Mouse (Mus musculus) lung, postnatal 0 days (tissue): ENCODE results near the gene Alkbh4. TPM values are rescaled to one million over a fixed set of nuclear protein-coding genes. Genes with fewer than 3 reads are reported as not detected.
"Not testable (repeated sequence)": the region's sequence is repeated elsewhere in the genome, so short reads cannot be mapped to it uniquely, and the experiment has no call there.

Experiments used
- ATAC-seq: fragments of 200-750 bp; cut with Nextera tagmentation; 2 replicates; pipeline ENCODE4 v1.8.0; 2017; ENCODE audit warnings: moderate library complexity
- DNase-seq: peaks from one replicate; pipeline ENCODE4 v3.0.0-alpha.2; 2016; ENCODE audit warnings: low spot score
- H3K27ac ChIP-seq: fragments of 300-500 bp; sonication (generic); 2 replicates; pipeline ENCODE4 v1.5.1; 2014; ENCODE audit warnings: antibody characterized with exemption, mild to moderate bottlenecking, low read length, mixed read lengths
- H3K27me3 ChIP-seq: fragments of 300-500 bp; sonication (generic); replicated peaks from 2 replicates; pipeline ENCODE4 v1.6.1; 2014; ENCODE audit warnings: low read length, mixed read lengths; ENCODE audit not compliant: insufficient read depth
- H3K36me3 ChIP-seq: fragments of 300-500 bp; sonication (generic); 2 replicates; pipeline ENCODE4 v1.6.1; 2014; ENCODE audit warnings: low read length, mixed read lengths; ENCODE audit not compliant: insufficient read depth
- H3K4me1 ChIP-seq: fragments of 300-500 bp; sonication (generic); 2 replicates; pipeline ENCODE4 v1.6.1; 2014; ENCODE audit warnings: antibody characterized with exemption, low read depth, low read length, mixed read lengths; ENCODE audit not compliant: insufficient read depth
- H3K4me2 ChIP-seq: fragments of 300-500 bp; sonication (generic); replicated peaks from 2 replicates; pipeline ENCODE4 v1.6.1; 2014; ENCODE audit warnings: low read depth, mild to moderate bottlenecking, low read length, moderate library complexity, mixed read lengths
- H3K4me3 ChIP-seq: fragments of 300-500 bp; sonication (generic); 2 replicates; pipeline ENCODE4 v1.5.1; 2014; ENCODE audit warnings: low read depth, low read length
- H3K9ac ChIP-seq: fragments of 300-500 bp; sonication (generic); replicated peaks from 2 replicates; pipeline ENCODE4 v1.6.1; 2014; ENCODE audit warnings: low read depth, mild to moderate bottlenecking
- H3K9me3 ChIP-seq: fragments of 300-500 bp; sonication (generic); 2 replicates; pipeline ENCODE4 v1.6.1; 2016; ENCODE audit warnings: low read length, mixed read lengths
- CTCF ChIP-seq: IDR thresholded peaks from 2 replicates; pipeline ENCODE4 v1.5.1; 2016; ENCODE audit warnings: antibody characterized with exemption, mild to moderate bottlenecking
- EP300 ChIP-seq: IDR thresholded peaks from 2 replicates; pipeline ENCODE4 v1.6.1; 2016; ENCODE audit warnings: antibody characterized with exemption, mild to moderate bottlenecking, control low read depth
- WGBS: fragments of 180-500 bp; shearing (Covaris S2); extraction: QIAGEN DNeasy Blood & Tissue Kit; methylation state at CpG from one replicate; pipeline ENCODE4 v1.1.7; 2014; 5-methylcytosine and 5-hydroxymethylcytosine counted together
- polyA plus RNA-seq: library from polyadenylated mRNA; unstranded; fragments of >200 nt; fragmentation: Nextera tagmentation; extraction: Ambion mirVana; gene quantifications from 2 replicates; pipeline ENCODE4 v1.2.1, GENCODE M21; 2015

Gene Alkbh4
- polyA plus RNA-seq, 1 experiment from 2014 or later = 13.9 TPM

GRCm38 (mm10) chr5:136152365-136152764 lies 16.4 kb downstream of the Alkbh4 start:
- WGBS = 77% methylated on average over 8 of the region's 8 CpGs

GRCm38 (mm10) chr5:136155399-136155798 lies 19.5 kb downstream of the Alkbh4 start:
- DNase-seq (no peak), ATAC-seq (no peak)

More at GRCm38 (mm10) chr5:136152365-136152764, 16.4 kb downstream of the Alkbh4 start:
- H3K4me1 ChIP-seq = no peaks in the 10 kb centered on the region
- no peak overlapping the region for H3K4me2 ChIP-seq
- no peak for ATAC-seq
- no peaks in the 10 kb centered on the region for H3K27me3 ChIP-seq
- no peak overlapping the region for H3K9ac ChIP-seq
- no peaks in the 10 kb centered on the region for H3K9me3 ChIP-seq
- H3K4me3 ChIP-seq = no peak overlapping the region
- TF ChIP-seq EP300 (no peak), CTCF (no peak)
- no peak for DNase-seq
- H3K27ac ChIP-seq = no peak overlapping the region
- no peaks in the 10 kb centered on the region for H3K36me3 ChIP-seq

GRCm38 (mm10) chr5:136160084-136160483 lies 24.1 kb downstream of the Alkbh4 start:
- H3K4me1 ChIP-seq, H3K9ac ChIP-seq, H3K36me3 ChIP-seq, ATAC-seq, H3K27me3 ChIP-seq, DNase-seq, H3K4me2 ChIP-seq, H3K27ac ChIP-seq, H3K9me3 ChIP-seq, H3K4me3 ChIP-seq: not testable (repeated sequence)
- WGBS = 82% methylated on average over 10 of the region's 12 CpGs

More at GRCm38 (mm10) chr5:136155399-136155798, 19.5 kb downstream of the Alkbh4 start:
- Histone ChIP-seq H3K27me3 (no peaks in the 10 kb centered on the region), H3K27ac (no peak overlapping the region), H3K4me1 (no peaks in the 10 kb centered on the region), H3K4me3 (no peak overlapping the region), H3K9ac (no peak overlapping the region), H3K4me2 (no peak overlapping the region), H3K9me3 (no peaks in the 10 kb centered on the region), H3K36me3 (no peaks in the 10 kb centered on the region)
- TF ChIP-seq EP300 (no peak), CTCF (no peak)
- WGBS = 70% methylated on average over 5 of the region's 5 CpGs

- TF ChIP-seq CTCF = no peak
- no peak for TF ChIP-seq EP300
- Histone ChIP-seq H3K36me3 (no peaks in the 10 kb centered on the region), H3K9me3 (no peaks in the 10 kb centered on the region), H3K27ac (no peak overlapping the region), H3K4me1 (no peaks in the 10 kb centered on the region), H3K4me3 (no peak overlapping the region), H3K27me3 (no peaks in the 10 kb centered on the region), H3K4me2 (no peak overlapping the region), H3K9ac (no peak overlapping the region)
- WGBS = 82% methylated on average over 11 of the region's 11 CpGs
- DNase-seq (no peak), ATAC-seq (no peak)
These were observed 28.0 kb downstream of the Alkbh4 start for GRCm38 (mm10) chr5:136163807-136164474.

GRCm38 (mm10) chr5:136165246-136165645 lies 29.3 kb downstream of the Alkbh4 start:
- no peaks in the 10 kb centered on the region for H3K9me3 ChIP-seq
- no peak overlapping the region for H3K9ac ChIP-seq
- H3K4me3 ChIP-seq = no peak overlapping the region
- H3K36me3 ChIP-seq = no peaks in the 10 kb centered on the region
- 72% methylated on average over 8 of the region's 8 CpGs for WGBS
- no peaks in the 10 kb centered on the region for H3K27me3 ChIP-seq
- DNase-seq = no peak
- no peak overlapping the region for H3K4me2 ChIP-seq
- no peak for ATAC-seq
- H3K27ac ChIP-seq = no peak overlapping the region
- H3K4me1 ChIP-seq = peaks cover 3% of the 10 kb centered on the region; the same call in 1 of the 2 replicates
- TF ChIP-seq EP300 (no peak), CTCF (no peak)

GRCm38 (mm10) chr5:136167296-136167695 lies 31.4 kb downstream of the Alkbh4 start:
- Histone ChIP-seq H3K27me3 (no peaks in the 10 kb centered on the region), H3K36me3 (no peaks in the 10 kb centered on the region), H3K9ac (no peak overlapping the region), H3K9me3 (no peaks in the 10 kb centered on the region), H3K4me1 (peaks cover 16% of the 10 kb centered on the region; the same call in 1 of the 2 replicates), H3K27ac (no peak overlapping the region), H3K4me2 (no peak overlapping the region), H3K4me3 (no peak overlapping the region)
- DNase-seq (no peak), ATAC-seq (no peak)
- no peak for TF ChIP-seq CTCF
- no peak for TF ChIP-seq EP300
- WGBS = 85% methylated on average over 4 of the region's 4 CpGs
